Mouse (Mus musculus): ENCODE results near the gene Gm10974. TPM values are rescaled to one million over a fixed set of nuclear protein-coding genes. Genes with fewer than 3 reads are reported as not detected.

The Gm10974 gene
- total RNA-seq, 1 experiment from 2014 or later: not detected

- peak; percentile 57 for DNase-seq
These were observed 6.7 kb upstream of the Gm10974 start for GRCm38 (mm10) chr7:66359044-66359443.

GRCm38 (mm10) chr7:66364491-66364890, 1.2 kb upstream of the Gm10974 start:
- no peak for DNase-seq

GRCm38 (mm10) chr7:66365411-66365810, 294 bp upstream of the Gm10974 start:
- DNase-seq: no peak

DNA sequence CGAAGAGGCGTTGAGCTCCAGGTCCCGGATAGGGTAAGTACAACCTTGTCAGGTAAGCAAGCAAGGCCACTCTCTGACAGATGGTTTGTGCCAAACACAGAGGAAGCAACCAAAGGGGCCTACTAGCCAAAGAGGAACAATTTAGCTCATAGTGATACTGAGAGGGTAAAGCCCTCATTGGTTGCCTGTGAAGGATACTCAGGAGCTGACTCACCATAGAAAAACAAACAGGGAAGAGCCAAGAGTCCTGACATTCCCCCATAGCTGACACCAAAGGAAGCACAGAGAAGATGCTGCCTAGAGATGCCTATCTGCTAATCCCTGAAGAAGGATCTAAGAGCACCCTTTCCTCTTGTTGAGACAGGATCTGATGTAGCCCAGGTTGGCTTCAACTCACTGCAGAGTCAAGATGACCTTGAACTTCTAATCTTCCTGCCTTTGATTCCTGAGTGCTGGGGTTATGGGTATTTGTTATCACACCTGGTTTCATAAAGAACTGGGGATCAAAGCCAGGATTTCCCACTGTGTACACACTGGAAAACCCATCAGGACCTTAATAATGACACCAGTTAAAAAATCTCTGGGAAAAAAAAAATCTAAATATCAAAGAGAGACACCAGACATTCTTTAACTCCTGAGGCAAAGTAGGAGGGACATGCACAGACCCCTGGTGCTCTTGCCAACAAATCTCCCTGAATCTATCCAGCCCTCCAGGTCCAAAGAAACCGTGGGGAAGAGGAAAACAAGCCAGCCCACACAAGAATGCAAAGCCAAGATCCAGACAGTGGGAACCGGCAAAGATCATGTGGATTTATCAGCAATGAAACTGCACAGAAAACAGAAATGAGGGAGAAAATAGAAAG, 3.6 kb downstream of the Gm10974 start:
- no peak for DNase-seq

- DNase-seq: no peak
These were observed 4.3 kb downstream of the Gm10974 start for GRCm38 (mm10) chr7:66369934-66370445.

GRCm38 (mm10) chr7:66370970-66371369, 5.3 kb downstream of the Gm10974 start:
- DNase-seq: no peak

GRCm38 (mm10) chr7:66373391-66373790, 7.7 kb downstream of the Gm10974 start:
- no peak for DNase-seq

- DNase-seq: no peak
These were observed 10.0 kb downstream of the Gm10974 start for GRCm38 (mm10) chr7:66375736-66376135.

- no peak for DNase-seq
These were observed 10.9 kb downstream of the Gm10974 start for GRCm38 (mm10) chr7:66376560-66376959.

DNA sequence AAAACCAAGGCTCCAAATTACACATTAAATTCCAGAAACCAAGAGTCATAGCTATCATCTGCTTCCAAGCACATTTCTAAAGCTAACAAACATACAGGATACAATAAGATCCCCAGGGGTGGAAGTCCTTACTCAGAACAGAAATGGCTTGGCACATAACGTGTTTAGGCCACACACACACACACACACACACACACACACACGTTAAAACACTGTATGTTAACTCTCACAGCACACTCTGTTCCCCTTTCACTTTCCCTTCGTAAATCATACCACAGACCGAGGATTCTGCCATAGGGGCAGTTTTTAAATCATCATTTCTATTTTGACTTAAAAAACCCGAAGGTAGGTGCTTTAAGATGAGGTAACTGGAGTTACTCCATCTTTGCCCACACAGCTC, 18.5 kb downstream of the Gm10974 start:
- DNase-seq: no peak

DNA sequence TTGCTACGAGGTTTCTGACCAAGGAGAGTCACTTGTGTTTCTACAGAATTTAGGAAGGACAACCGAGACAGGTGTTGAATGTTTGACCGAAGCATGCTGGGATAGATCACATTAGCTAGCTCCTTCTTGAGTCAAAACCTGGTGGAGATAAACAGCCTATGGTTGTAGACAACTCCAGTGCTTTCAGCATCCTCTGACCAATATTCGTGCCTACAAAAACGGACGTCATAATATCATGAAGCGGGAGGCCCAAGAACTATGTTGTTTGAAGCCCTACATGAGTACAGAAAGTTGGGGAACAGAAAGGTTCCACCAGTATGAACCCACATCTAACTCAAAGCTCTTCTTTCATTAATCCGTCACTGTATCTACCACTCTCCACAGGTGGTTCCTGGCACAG, 19.2 kb downstream of the Gm10974 start:
- no peak for DNase-seq

DNA sequence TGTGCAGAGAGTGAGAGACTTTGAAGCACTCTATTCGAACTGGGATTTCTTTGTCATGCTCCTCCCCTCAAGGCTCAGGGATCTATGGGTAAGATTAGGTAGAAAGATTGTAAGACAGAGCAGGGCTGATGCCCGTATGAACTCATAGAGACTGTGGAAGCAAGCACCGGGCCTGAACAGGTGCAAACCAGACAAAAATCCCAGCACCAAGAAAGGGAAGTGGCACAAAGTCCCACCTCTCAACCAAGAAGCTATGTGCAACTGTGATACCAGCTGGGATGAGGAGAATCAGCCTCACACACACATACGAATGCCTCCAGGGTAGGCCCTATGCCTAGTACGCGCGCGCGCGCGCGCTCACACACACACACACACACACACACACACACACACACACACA, 20.1 kb downstream of the Gm10974 start:
- no peak for DNase-seq

- DNase-seq: no peak
These were observed 20.7 kb downstream of the Gm10974 start for GRCm38 (mm10) chr7:66386411-66386810.

GRCm38 (mm10) chr7:66387419-66387812, 21.7 kb downstream of the Gm10974 start:
- peak; percentile 14 for DNase-seq

DNA sequence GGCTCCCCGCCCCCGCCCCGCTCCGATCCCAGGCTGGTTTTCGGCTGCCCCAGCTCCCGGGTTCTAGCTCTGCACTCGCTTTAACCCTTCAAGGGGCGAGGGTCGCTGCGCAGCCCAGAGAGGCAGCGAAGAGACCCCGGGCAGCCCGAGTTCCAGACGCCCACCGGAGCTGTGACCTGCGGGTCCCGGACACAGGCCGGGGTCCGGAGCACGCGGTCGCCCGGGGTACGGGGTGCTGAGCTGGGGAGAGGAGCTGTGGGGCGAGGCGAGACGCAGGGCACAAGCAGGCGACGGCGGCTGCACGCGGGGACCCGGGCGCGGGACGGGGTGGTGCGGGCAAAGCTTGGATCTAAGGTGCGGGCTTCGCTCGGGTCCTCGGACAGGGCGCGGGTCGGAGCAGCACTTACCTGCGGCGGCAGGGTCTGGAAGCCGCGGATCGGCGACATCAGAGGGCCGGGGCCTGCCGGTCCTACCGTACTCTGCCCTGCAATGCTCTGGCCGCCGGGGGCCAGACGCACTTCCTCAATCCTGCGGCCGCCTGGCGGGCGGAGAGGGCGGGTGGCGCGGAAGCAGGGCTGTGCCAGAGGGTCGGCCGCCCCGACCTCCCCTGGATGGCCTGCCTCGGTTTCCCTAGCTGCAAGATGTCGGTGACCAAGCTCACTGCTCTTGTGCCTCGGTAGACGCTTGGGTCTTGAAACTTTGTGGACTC, 22.3 kb downstream of the Gm10974 start, which contains the start of gene Lrrk1:
Lrrk1 (minus strand) TSS at position 538 of the 709 bp plus-strand sequence.
- DNase-seq: peak; percentile 72

DNA sequence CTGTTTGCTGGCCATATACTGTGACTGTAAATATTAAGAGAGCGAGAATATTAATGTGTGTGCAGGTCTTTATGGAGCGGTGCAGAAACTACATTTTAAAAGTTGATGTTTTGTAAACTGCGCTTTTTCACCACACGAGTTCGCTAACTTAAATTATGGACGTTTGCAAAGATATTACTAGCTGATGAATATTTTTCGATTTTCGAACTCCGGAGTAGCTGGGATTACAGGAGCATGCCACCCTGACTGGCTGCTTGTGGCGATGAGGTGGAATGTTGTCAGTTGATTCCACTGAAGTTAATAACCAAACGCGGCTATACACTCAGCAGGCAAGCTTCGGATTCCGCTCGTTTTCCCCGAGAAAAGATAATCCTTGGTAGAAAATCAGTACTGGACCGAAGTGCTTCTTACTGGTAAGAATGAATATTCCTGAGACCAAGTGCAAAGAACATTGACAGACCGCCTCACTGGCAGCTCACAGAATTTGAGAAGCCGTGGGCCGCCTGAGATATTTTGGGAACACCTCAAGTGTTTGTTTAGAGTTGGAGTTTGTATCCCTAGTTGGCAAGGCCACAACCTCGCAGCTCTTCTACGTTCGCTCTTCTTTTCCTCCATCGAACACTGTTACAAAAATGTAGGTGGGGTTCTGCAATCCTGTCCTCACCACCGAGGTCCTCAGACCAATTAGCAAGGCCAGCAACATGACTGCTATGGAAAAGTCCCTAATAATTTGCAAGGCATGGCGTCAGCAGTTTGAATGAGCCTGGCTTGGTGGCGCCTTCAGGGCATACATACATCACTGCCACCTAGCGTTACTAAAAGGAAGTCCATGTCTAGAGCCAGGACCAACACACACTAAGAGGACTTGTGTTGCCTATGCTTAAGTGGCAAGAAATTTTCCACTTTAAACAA, 23.2 kb downstream of the Gm10974 start:
- DNase-seq: peak; percentile 50

- DNase-seq: no peak
These were observed 31.6 kb downstream of the Gm10974 start for GRCm38 (mm10) chr7:66397288-66397687.

DNA sequence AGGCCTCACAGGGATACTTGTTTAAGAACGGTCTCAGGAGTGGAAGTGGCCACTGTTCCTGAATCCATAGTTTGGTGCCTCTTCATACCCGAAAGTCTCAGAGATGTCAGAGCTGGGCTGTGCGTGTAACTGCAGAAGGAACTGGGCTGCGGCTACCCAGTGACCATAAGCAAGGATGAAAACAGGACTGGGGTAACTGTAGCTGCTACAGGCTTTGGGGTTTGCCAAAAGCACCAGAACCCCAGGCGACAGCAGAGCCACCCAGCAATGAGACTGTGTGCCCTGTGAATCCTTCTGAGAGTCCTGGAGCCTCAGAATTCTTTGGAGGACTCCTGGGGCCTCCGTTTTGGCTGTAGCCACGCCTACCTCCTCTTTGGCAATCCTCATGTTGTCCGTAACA, 35.9 kb downstream of the Gm10974 start:
- no peak for DNase-seq

DNA sequence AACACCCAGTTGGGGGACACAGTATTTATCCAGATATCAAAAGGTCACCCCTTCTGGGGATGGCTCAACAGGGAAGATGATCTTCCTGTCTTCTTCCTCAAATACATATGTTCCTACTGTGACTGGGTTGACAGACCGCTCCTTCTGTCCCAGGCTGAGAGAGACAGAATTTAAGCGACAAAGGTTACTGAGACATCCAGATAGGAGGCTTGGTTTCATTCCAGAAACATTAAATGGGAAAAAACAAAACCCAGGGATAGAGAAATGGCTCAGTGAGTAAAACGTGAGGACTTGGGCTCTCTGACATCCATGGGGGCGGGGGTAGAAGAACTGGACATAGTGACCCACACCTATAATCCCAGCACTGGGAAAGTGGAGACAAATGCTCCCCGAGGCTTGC, 37.2 kb downstream of the Gm10974 start:
- no peak for DNase-seq

GRCm38 (mm10) chr7:66404141-66404540, 38.4 kb downstream of the Gm10974 start:
- DNase-seq: no peak

DNA sequence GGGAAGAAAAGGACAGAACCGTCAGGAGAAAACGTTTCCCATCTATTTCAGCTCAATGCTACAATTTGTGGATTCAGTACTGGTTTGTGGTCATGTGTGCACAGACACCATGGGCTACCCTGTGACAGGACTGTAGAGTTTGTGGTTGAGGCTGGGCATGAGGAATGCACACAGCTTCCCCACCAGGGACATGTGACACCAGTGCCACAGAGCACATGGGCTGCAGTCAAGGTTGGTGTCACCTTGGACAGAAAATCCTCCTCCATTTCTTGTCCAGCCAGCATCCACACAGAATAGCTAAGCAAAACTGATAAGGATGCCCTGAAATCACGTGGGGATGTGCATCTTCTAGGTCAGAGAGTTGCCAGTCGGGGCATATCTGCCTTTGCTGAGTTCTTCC, 39.1 kb downstream of the Gm10974 start:
- DNase-seq: no peak

GRCm38 (mm10) chr7:66405541-66405940, 39.8 kb downstream of the Gm10974 start:
- DNase-seq: peak; percentile 35

All from adrenal gland, postnatal 25 days (tissue).